ENCODE assay signal across 8 mouse cellular contexts in the genomic region with DNA sequence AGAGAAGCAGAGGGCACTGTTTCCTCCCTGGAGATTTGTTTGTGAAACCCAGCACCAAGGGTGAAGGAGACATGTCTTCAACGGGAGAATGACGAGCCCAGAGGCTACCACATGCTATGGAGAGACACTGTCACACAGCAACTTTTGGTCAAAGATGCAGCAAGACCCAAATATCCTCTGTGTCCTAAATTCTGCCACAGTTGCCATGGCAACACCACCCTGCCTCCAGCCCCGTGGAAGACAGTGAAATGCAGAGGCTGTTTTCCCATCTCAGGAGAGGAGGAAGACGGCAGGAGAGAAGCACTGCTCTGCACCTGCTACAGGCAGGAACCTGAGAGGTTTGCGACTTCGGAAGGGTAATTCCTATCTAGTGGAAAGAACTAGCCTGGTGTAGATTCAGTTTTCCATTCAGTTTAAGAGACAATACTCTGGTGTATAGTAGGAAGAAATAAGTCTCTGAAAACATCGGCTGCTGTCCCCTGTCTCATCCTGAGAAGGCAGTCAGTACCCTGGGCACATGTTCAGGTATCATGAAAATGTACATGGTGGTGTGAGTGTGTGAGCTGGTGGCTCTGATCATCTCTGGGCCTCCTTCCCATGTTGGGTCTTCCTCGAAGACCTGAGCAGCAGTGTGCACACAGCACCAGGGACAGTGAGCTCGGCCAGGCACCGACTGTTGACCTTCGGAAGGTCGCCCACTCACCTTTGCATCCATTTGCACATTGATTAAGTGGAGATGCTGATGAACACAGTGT.
DNase-seq lines count a peak whose midpoint lies in the region; ATAC-seq and TF ChIP-seq lines count a peak whose summit lies in the region.

No protein-coding gene starts in this region.

- no peak overlapping the region for H3K9ac ChIP-seq in forebrain, embryonic 13.5 days
- no peak overlapping the region for H3K9ac ChIP-seq in neural tube, embryonic 11.5 days (ENCODE audit: low read length)
- no peak overlapping the region for H3K9ac ChIP-seq in heart, adult 2 months (ENCODE audit: low read depth, low read length)

- H3K36me3 ChIP-seq in forebrain, embryonic 13.5 days (ENCODE audit: poor library complexity, severe bottlenecking): no peaks in the 10 kb centered on the region
- no peaks in the 10 kb centered on the region for H3K36me3 ChIP-seq in neural tube, embryonic 11.5 days (ENCODE audit: control insufficient read depth, insufficient read depth, low read length)
- H3K36me3 ChIP-seq in heart, adult 2 months (ENCODE audit: control insufficient read depth, insufficient read depth, low read length): no peaks in the 10 kb centered on the region

- H3K27ac ChIP-seq in forebrain, embryonic 13.5 days: no peak overlapping the region
- H3K27ac ChIP-seq in neural tube, embryonic 11.5 days (ENCODE audit: low read depth, low read length): no peak overlapping the region
- no peak overlapping the region for H3K27ac ChIP-seq in heart, adult 2 months

- H3K4me3 ChIP-seq in forebrain, embryonic 13.5 days: no peak overlapping the region
- no peak overlapping the region for H3K4me3 ChIP-seq in neural tube, embryonic 11.5 days (ENCODE audit: low read depth, low read length)
- H3K4me3 ChIP-seq in heart, adult 2 months: no peak overlapping the region

- intact Hi-C loops in heart, adult 2 months (cut with DNase I): no loop called here
- intact Hi-C loops in heart, postnatal 14 days (cut with DNase I): no loop called here

- 57% methylated on average over 12 of the region's 12 CpGs for WGBS in forebrain, embryonic 13.5 days
- WGBS in neural tube, embryonic 11.5 days: 58% methylated on average over 12 of the region's 12 CpGs
- WGBS in heart, adult 2 months: 69% methylated on average over 12 of the region's 12 CpGs

- TF ChIP-seq CTCF in heart, adult 2 months (IDR thresholded peaks at IDR 0.05): no peak

- TF ChIP-seq EP300 in heart, adult 2 months (IDR thresholded peaks at IDR 0.05; ENCODE audit: insufficient read depth, low read depth, low read length): no peak

- peak; percentile 32 for DNase-seq in ZHBTc4 (ENCODE audit: low read depth, low spot score)
- DNase-seq in layer of hippocampus, adult 9-11 months: peak; percentile 67
- DNase-seq in neural tube, embryonic 11.5 days (ENCODE audit: low spot score): peak; percentile 53
- DNase-seq in heart, adult 2 months: no peak
- no peak for DNase-seq in heart, postnatal 14 days
- DNase-seq in kidney, postnatal 10 days: no peak
- no peak for DNase-seq in kidney, adult 11 months

- no peaks in the 10 kb centered on the region for H3K79me2 ChIP-seq in heart, adult 2 months (replicated peaks; ENCODE audit: control insufficient read depth, insufficient read depth, low read length)

- no peak overlapping the region for H3K4me2 ChIP-seq in forebrain, embryonic 13.5 days
- H3K4me2 ChIP-seq in neural tube, embryonic 11.5 days (ENCODE audit: low read depth): no peak overlapping the region

- H3K9me3 ChIP-seq in forebrain, embryonic 13.5 days (replicated peaks): no peaks in the 10 kb centered on the region
- H3K9me3 ChIP-seq in neural tube, embryonic 11.5 days (ENCODE audit: control insufficient read depth, low read length): no peaks in the 10 kb centered on the region

- H3K4me1 ChIP-seq in forebrain, embryonic 13.5 days: peaks cover 14% of the 10 kb centered on the region
- peaks cover 15% of the 10 kb centered on the region; the same call in 1 of the 2 replicates for H3K4me1 ChIP-seq in neural tube, embryonic 11.5 days (ENCODE audit: control insufficient read depth, insufficient read depth, low read length)
- no peaks in the 10 kb centered on the region for H3K4me1 ChIP-seq in heart, adult 2 months (ENCODE audit: control insufficient read depth, insufficient read depth, low read length)

- TF ChIP-seq POLR2A in heart, adult 2 months (IDR thresholded peaks at IDR 0.05; ENCODE audit: insufficient read depth, low read depth, low read length): no peak

- ATAC-seq in forebrain, embryonic 13.5 days: 0 out of 2 replicates have a peak, but pooled peaks have one; percentile 33
- ATAC-seq in neural tube, embryonic 11.5 days (ENCODE audit: insufficient read depth, low FRiP score, low TSS enrichment): peak; percentile 54; the same call in 1 of the 2 replicates

- no peaks in the 10 kb centered on the region for H3K27me3 ChIP-seq in forebrain, embryonic 13.5 days
- no peaks in the 10 kb centered on the region for H3K27me3 ChIP-seq in neural tube, embryonic 11.5 days (ENCODE audit: control insufficient read depth, insufficient read depth, low read length)
- H3K27me3 ChIP-seq in heart, adult 2 months (ENCODE audit: control insufficient read depth, insufficient read depth, low read length): no peaks in the 10 kb centered on the region

Comparison
In these comparisons a context has a peak if more than half of its experiments do, and no peak if none do; other contexts are left out.
1. DNase-seq: peak in ZHBTc4 (single experiment), layer of hippocampus, adult 9-11 months (single experiment) and neural tube, embryonic 11.5 days (single experiment); none in heart, adult 2 months (0 of 2), heart, postnatal 14 days (0 of 2), kidney, postnatal 10 days (single experiment) and kidney, adult 11 months (single experiment).